Comparison of ENCODE assay signal across 8 mouse cellular contexts in the genomic region with DNA sequence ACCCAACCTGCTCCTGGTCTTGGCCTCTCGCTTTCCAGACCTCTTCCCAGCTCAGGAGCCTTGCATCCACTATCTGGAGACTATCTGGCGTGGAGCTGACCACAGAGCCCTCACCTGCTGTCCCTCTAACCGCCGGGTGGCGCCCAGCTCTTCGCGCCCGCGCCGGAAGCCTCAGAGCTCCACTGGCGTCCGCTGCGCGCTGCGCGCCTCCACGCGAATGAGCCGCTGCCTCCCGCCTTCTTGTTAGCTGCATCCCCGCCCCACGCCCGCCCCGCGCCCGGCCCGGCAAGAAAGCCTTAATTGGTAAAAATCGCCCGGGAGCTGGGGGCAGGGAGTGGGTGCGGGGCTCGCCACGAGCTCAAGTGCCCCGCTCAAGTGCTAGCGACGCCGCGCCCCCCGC. TPM values are rescaled to one million over a fixed set of nuclear protein-coding genes. Genes with fewer than 3 reads are reported as not detected.
DNase-seq lines count a peak whose midpoint lies in the region; ATAC-seq and TF ChIP-seq lines count a peak whose summit lies in the region.

A gene (minus strand): TSS at position 206 of the 400 bp plus-strand sequence.

- DNase-seq in ovary, adult 18-20 months (ENCODE audit: low spot score): peak; percentile 42
- no peak for DNase-seq in ovary, postnatal 10 days (ENCODE audit: low spot score)
- DNase-seq in heart, adult 18-20 months: peak; percentile 72 to 77
- peak; percentile 53 for DNase-seq in kidney, adult 11 months
- peak in 1 of 2 experiments; percentile 67 for DNase-seq in spleen, adult 2 months (ENCODE audit: low read depth in 1 of 2, low spot score in 2 of 2)

- peak within 1 kb of the TSS; percentile 82 for H3K27ac ChIP-seq in embryonic facial prominence, embryonic 12.5 days
- H3K27ac ChIP-seq in limb, embryonic 12.5 days: peak within 1 kb of the TSS; percentile 77
- peak within 1 kb of the TSS; percentile 35; the same call in 1 of the 2 replicates for H3K27ac ChIP-seq in midbrain, embryonic 12.5 days (replicated peaks)
- H3K27ac ChIP-seq in spleen, adult 2 months (ENCODE audit: insufficient read depth, low read length): peak within 1 kb of the TSS; percentile 91

- peak within 1 kb of the TSS; percentile 53 for H3K4me2 ChIP-seq in embryonic facial prominence, embryonic 12.5 days (replicated peaks)
- H3K4me2 ChIP-seq in limb, embryonic 12.5 days: peak within 1 kb of the TSS; percentile 58
- peak within 1 kb of the TSS; percentile 59 for H3K4me2 ChIP-seq in midbrain, embryonic 12.5 days (replicated peaks)

- no peaks in the 10 kb centered on the region for H3K36me3 ChIP-seq in embryonic facial prominence, embryonic 12.5 days
- no peaks in the 10 kb centered on the region for H3K36me3 ChIP-seq in limb, embryonic 12.5 days
- H3K36me3 ChIP-seq in midbrain, embryonic 12.5 days: no peaks in the 10 kb centered on the region
- H3K36me3 ChIP-seq in spleen, adult 2 months (ENCODE audit: control insufficient read depth, insufficient read depth, low read length): no peaks in the 10 kb centered on the region

- no peaks in the 10 kb centered on the region for H3K4me1 ChIP-seq in embryonic facial prominence, embryonic 12.5 days
- 0 out of 2 replicates have a peak, but pooled peaks cover 3% of the 10 kb centered on the region for H3K4me1 ChIP-seq in limb, embryonic 12.5 days (replicated peaks)
- H3K4me1 ChIP-seq in midbrain, embryonic 12.5 days: no peaks in the 10 kb centered on the region
- peaks cover 6% of the 10 kb centered on the region for H3K4me1 ChIP-seq in spleen, adult 2 months (ENCODE audit: control insufficient read depth, insufficient read depth, insufficient read length)

- TF ChIP-seq CTCF in spleen, adult 2 months (IDR thresholded peaks at IDR 0.05; ENCODE audit: extremely low read depth, insufficient read depth, insufficient read length, insufficient replicate concordance): 0 out of 2 replicates have a peak, but pooled peaks have one; percentile 24

- no peaks in the 10 kb centered on the region for H3K9me3 ChIP-seq in embryonic facial prominence, embryonic 12.5 days
- no peaks in the 10 kb centered on the region for H3K9me3 ChIP-seq in limb, embryonic 12.5 days
- H3K9me3 ChIP-seq in midbrain, embryonic 12.5 days: no peaks in the 10 kb centered on the region

- 20% methylated on average over 38 of the region's 38 CpGs for WGBS in embryonic facial prominence, embryonic 12.5 days
- WGBS in limb, embryonic 12.5 days: 17% methylated on average over 38 of the region's 38 CpGs
- WGBS in midbrain, embryonic 12.5 days: 18% methylated on average over 38 of the region's 38 CpGs
- WGBS in spleen, adult 2 months: 23% methylated on average over 38 of the region's 38 CpGs

- peak within 1 kb of the TSS; percentile 52 for H3K9ac ChIP-seq in embryonic facial prominence, embryonic 12.5 days
- peak within 1 kb of the TSS; percentile 57 for H3K9ac ChIP-seq in limb, embryonic 12.5 days (replicated peaks)
- H3K9ac ChIP-seq in midbrain, embryonic 12.5 days (replicated peaks): peak within 1 kb of the TSS; percentile 64

- H3K27me3 ChIP-seq in embryonic facial prominence, embryonic 12.5 days: no peaks in the 10 kb centered on the region
- H3K27me3 ChIP-seq in limb, embryonic 12.5 days: no peaks in the 10 kb centered on the region
- no peaks in the 10 kb centered on the region for H3K27me3 ChIP-seq in midbrain, embryonic 12.5 days
- H3K27me3 ChIP-seq in spleen, adult 2 months (ENCODE audit: control insufficient read depth, insufficient read depth, low read length): no peaks in the 10 kb centered on the region

- peak within 1 kb of the TSS; percentile 39 for H3K4me3 ChIP-seq in embryonic facial prominence, embryonic 12.5 days
- H3K4me3 ChIP-seq in limb, embryonic 12.5 days (replicated peaks): peak within 1 kb of the TSS; percentile 44
- H3K4me3 ChIP-seq in midbrain, embryonic 12.5 days: peak within 1 kb of the TSS; percentile 47
- H3K4me3 ChIP-seq in spleen, adult 2 months (ENCODE audit: extremely low read depth, insufficient read depth, insufficient read length): peak within 1 kb of the TSS; percentile 63

- no peak for ATAC-seq in embryonic facial prominence, embryonic 12.5 days (ENCODE audit: insufficient number of reproducible peaks, insufficient read depth, low FRiP score, low TSS enrichment)
- no peak for ATAC-seq in limb, embryonic 12.5 days (ENCODE audit: insufficient number of reproducible peaks, insufficient read depth, low FRiP score, low TSS enrichment, low read depth)
- ATAC-seq in midbrain, embryonic 12.5 days (ENCODE audit: low FRiP score, low read depth): no peak

- TF ChIP-seq POLR2A in spleen, adult 2 months (IDR thresholded peaks at IDR 0.05; ENCODE audit: low read depth, low read length): no peak; the same call in 1 of the 2 replicates

RNA-seq across cellular contexts. Expression of the gene that starts here (rescaled TPM):
- 359 and 360 TPM in 2 replicates for polyA plus RNA-seq in embryonic facial prominence, embryonic 12.5 days (2016; fragmentation: Nextera tagmentation; extraction: Ambion mirVana)
- total RNA-seq in heart, adult 18-20 months (2021): 10 to 100 TPM; 85.9 to 91.8 TPM
- polyA plus RNA-seq in limb, embryonic 12.5 days (2016; fragmentation: Nextera tagmentation; extraction: Ambion mirVana): 311 and 345 TPM in 2 replicates
- polyA plus RNA-seq in midbrain, embryonic 12.5 days (2016; fragmentation: Nextera tagmentation; extraction: Ambion mirVana): 210 and 233 TPM in 2 replicates
- 499 and 568 TPM in 2 replicates for polyA plus RNA-seq in spleen, adult 2 months (2012; rRNA removed)

Comparison
In these comparisons a context has a peak if more than half of its experiments do, and no peak if none do; other contexts are left out.
1. H3K27ac ChIP-seq: peak in every context shown above with its lines; median percentile 91 in spleen, adult 2 months; 82 in embryonic facial prominence, embryonic 12.5 days; 77 in limb, embryonic 12.5 days; 35 in midbrain, embryonic 12.5 days.